Mouse (Mus musculus): Measurements from ENCODE around the gene Bok.

DNA sequence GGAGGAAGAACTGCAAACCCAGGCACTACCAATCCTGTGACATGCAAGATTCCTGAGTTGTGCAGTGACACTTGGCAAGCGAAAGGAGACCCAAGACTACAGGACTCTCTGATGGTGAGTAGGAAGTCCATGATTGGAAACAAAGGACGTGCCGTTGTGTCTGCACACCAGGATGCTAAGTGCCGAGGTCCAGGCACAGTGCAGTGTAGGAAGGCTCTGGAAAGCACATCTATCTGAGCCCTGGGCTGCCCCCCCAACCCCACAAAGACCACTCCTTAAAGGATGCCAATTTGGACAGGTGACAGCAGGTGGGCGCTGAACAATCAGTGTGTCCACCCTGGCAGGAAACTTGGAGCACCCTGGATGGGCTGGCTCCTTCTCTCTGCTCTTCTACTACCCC is 45.6 kb downstream of the Bok start:
- no peak for TF ChIP-seq CTCF (IDR thresholded peaks at IDR 0.05; ENCODE audit: low read depth)
- no peak for TF ChIP-seq EP300 (optimal IDR thresholded peaks at IDR 0.05)

Data from stomach, postnatal 0 days (tissue).